Mouse (Mus musculus) urinary bladder, postnatal 0 days (tissue): ENCODE measurements around the gene Crat. TPM values are rescaled to one million over a fixed set of nuclear protein-coding genes. Genes with fewer than 3 reads are reported as not detected.

ENCODE experiments used
- microRNA-seq: library from miRNA; unstranded; fragments of <30 nt; microRNA quantifications from one replicate; pipeline ENCODE4, GENCODE M21; 2016
- polyA plus RNA-seq: library from polyadenylated mRNA; unstranded; fragments of >200 nt; fragmentation: Nextera tagmentation; extraction: Ambion mirVana; gene quantifications from 2 replicates; pipeline ENCODE4 v1.2.1, GENCODE M21; 2015

The Crat gene
- polyA plus RNA-seq, result 21.3 and 24.3 TPM in 2 replicates

DNA sequence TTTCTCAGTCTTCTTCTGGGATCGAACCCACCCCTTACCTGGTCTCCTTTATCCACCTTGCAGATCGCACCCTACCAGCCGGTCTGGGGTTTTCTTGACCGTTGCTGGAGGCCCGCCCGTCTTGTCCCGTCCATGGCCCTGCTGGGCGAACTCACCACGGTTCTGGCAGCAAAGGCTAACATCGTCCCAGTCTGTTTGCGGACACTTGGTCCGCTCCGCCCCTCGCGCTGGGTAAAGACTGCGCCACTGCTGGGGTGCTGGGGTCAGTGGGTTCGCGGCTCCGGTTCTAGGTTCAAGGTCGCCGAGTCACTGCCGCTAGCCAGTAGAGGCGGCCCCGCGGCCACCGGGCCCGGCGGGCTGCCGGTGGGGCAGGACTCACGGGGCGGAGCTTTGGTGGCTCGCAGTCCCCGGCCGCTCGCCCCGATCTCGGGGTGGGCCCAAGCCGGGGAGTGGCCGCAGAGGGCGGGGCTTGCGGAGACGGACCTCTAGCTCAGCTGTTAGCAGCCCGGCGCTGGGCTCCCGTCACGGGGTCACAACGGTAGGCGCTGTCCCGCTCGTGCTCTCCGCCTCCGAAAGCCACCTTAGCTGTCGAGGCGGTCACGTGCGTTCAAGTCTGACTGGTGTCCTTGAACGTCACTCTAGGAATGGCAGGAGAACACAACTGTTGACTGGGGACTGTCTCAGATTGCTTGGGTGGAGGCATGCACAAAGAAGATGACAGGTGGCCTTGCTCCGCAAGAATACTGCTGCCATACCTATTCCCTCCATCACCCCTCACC lies at the start of gene Crat:
Gene Crat (minus strand): TSS at position 657 of the 779 bp plus-strand sequence.

DNA sequence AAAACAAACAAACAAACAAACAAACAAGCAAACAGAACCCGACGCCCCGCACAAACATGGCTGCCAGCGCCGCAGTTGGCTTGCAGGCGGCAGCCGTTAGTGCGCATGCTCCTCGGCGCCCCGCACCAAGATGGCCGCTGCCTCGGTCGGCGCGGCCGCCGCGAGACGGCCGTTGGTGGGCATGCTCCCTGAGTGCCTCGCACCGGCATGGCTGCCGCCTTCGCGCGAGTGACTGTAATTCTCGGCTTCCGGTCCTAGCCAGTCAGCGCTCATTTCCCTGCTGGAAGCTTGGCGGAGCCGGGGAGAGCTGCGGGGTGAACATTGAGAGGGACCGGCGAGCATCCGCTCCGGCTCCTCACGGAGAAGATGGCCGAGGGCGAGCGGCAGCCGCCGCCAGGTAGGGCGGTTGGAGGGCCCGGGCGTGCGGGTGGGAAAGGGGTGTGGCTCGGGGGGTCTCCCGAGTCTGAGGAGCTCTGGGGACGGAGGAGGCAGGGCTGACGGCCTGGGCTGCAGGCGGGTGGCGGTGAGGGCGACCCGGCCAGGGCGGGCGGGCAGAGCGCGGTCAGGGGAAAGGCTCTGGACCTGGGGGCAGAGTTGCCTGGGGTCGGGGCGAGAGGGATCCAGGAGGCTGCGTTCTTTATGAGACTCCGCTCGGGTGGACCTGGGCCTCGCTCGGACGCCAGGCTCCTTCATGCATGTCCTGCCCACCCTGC lies 479 bp upstream of the Crat start, which contains the start of gene Ptpa:
Gene Ptpa (plus strand): TSS at position 104 of the 713 bp plus-strand sequence.

DNA sequence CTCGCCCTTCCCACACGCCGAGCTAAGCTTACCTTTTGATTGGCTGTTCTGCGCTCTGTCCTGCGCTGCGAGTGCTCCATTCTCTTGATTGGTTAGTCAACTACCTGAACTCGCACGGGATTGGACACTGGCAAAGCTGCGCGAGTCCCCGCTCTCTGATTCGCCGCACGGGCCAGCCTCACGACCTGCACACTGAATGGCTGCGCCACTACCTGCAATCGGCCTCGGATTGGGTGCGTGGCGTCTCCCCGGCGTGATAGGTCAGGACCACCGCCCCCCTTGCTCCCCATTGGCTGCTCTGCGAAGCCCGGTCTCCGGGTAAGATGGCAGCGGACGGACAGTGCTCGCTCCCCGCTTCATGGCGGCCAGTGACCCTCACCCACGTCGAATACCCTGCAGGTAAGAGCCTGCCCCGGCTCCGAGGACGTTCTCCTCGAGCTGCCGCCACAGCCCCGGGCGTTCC lies 23.5 kb downstream of the Crat start, which contains the start of gene Dolpp1:
Gene Dolpp1 (plus strand): TSS at position 141 of the 463 bp plus-strand sequence.

DNA sequence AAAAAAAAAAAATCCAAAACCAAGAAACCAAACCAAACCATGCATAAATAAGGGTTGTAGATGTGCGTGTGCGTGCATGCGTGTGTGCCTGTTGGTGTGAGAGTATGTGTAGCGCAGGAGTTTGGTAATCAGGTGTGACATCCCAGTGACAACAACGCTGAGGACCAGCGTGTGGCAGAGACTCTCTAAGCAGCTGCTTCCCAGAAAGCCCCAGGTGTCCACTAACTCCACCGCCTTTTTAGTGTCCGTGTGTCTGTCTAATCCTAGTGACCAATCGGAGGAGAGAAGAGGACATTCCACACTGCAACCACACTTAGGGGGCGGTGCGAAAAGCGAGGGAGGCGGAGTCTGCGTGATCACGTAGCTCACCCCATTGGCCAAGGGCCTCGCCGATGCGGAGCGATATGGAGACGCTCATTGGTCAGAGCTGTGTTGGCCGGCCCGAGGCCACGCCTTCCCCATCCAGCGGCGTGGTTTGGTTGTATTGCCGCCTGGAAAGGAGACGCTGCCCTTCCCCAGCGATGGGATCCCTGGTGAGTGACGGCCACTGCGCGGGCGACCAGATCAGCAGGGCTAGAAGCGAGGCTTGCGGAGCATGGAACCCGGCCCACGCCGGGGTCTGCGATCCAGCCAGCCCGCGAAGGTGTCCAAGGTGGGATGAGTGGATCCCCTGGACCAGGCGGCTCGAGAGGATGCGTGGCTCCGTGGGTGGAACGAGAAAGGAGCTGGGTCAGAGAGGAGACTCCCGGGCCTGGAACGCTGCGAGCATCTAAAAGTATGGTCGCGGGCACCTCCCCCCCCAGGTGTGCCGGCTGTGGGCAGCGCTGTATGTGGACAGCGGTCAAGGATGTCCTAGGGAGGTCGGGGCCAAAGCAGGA lies 51.6 kb downstream of the Crat start, which contains the start of gene Miga2:
Gene Miga2 (plus strand): TSS at position 461 of the 878 bp plus-strand sequence.

DNA sequence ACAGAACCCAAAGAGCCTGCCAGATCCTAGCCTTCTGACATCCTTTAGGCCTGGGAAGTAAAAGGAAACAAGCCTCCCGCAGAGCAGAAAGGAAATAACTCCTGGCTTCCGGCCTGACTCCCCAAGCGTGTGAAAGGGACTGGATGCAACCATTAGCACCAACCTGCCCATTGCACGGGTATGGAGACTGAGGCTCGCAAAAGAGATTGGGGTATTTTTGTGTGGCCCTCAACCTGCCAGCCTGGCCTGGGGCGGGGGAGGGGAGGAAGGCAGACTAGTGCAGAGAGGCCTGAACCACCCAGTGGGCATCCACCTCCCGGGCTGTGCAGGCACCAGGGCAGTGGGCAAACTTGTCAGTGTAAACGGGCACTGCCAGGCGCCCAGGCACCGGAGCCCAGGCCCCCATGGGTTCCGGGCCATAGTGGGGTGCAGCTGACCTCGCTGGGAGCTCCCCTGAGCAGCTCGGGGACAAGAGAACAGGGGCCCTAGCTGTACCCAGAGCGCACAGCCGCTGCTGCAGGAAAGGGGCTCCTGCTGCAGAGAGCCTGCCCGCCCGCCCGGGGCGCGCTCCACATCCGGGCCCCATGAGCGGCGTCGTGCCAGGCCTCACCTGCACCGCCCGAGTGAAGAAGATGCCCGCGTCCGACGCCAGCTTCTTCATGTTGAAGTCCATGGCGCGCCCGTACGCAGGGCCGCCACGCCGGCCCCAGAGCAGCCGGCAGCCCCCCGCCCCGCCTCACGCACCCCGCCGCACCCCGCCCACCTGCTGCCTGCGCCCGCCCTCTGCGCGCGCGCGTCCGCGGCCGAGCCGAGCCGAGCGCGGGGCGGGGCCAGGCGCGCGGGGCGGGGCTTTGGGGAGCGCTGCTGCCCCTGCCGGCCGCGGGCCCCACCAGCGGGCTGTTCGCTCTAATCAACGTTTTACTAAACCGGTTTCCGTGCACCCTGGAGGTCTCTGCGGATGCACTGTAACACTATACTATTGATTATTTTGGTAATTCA lies 56.8 kb downstream of the Crat start, which contains the start of gene Sh3glb2:
Gene Sh3glb2 (minus strand): TSS at position 805 of the 999 bp plus-strand sequence.

Small RNA genes lying within 50 kb of the gene (microRNA-seq; reads per million reads assigned to microRNA genes)
- not detected for gene Gm47292

Other genes starting within 250 kb of the Crat start
- 22.8 TPM in 2 replicates for gene Endog, start 244.3 kb downstream of the Crat start, polyA plus RNA-seq
- 25.1 and 25.8 TPM in 2 replicates for gene Spout1, start 237.4 kb downstream of the Crat start, polyA plus RNA-seq
- 11.6 and 13.6 TPM in 2 replicates for gene Kyat1, start 210.0 kb downstream of the Crat start, polyA plus RNA-seq
- gene Lrrc8a, start 178.1 kb downstream of the Crat start, polyA plus RNA-seq, result 27.9 and 29.2 TPM in 2 replicates
- 0.06 and 0.07 TPM in 2 replicates for gene Gm28035, start 175.2 kb downstream of the Crat start, polyA plus RNA-seq
- 7.8 and 8.7 TPM in 2 replicates for gene Phyhd1, start 149.6 kb downstream of the Crat start, polyA plus RNA-seq
- not detected in 2 replicates for gene Gm28038, start 134.8 kb downstream of the Crat start, polyA plus RNA-seq
- 22.8 and 24.4 TPM in 2 replicates for gene Dolk, start 129.5 kb downstream of the Crat start, polyA plus RNA-seq
- gene Nup188, start 129.4 kb downstream of the Crat start, polyA plus RNA-seq, result 12.3 TPM in 2 replicates
- 77.9 and 87.5 TPM in 2 replicates for gene Sh3glb2, start 56.5 kb downstream of the Crat start, polyA plus RNA-seq
- gene Miga2, start 51.6 kb downstream of the Crat start, polyA plus RNA-seq, result 13.9 and 15.1 TPM in 2 replicates
- gene Dolpp1, start 23.6 kb downstream of the Crat start, polyA plus RNA-seq, result 12.4 and 13.6 TPM in 2 replicates
- 80.9 and 81.6 TPM in 2 replicates for gene Ptpa, start 226 bp upstream of the Crat start, polyA plus RNA-seq
- gene Ier5l, start 58.4 kb upstream of the Crat start, polyA plus RNA-seq, result 1.1 and 1.2 TPM in 2 replicates
- gene Cstad, start 179.2 kb upstream of the Crat start, polyA plus RNA-seq, result 0.84 and 1.3 TPM in 2 replicates